Mouse (Mus musculus) monocyte, adult 59 days (primary cell): ENCODE data around the gene Ikzf3. TPM values are rescaled to one million over a fixed set of nuclear protein-coding genes. Genes with fewer than 3 reads are reported as not detected.

ENCODE experiments used
- total RNA-seq, 2 experiments: library from RNA; stranded (reverse); gene quantifications; one replicate each; pipeline ENCODE4 v1.2.4; 2023

Gene Ikzf3
- 10 to 100 TPM; 19.1 to 27.8 TPM for total RNA-seq

GRCm38 (mm10) chr11:98545711-98546231, at the start of gene Ikzf3:
TSS of gene Ikzf3 (minus strand) at chr11:98546031.

GRCm38 (mm10) chr11:98586892-98587563, 41.2 kb upstream of the Ikzf3 start, which contains the start of gene Ormdl3:
TSS of gene Ormdl3 (minus strand) at chr11:98587368.

GRCm38 (mm10) chr11:98550975-98551828, 5.4 kb upstream of the Ikzf3 start, which contains the start of gene Zpbp2:
TSS of gene Zpbp2 (plus strand) at chr11:98551097.

GRCm38 (mm10) chr11:98446213-98446561, 99.6 kb downstream of the Ikzf3 start, which contains the start of gene Grb7:
TSS of gene Grb7 (plus strand) at chr11:98446394.

GRCm38 (mm10) chr11:98438331-98439158, 107.3 kb downstream of the Ikzf3 start, which contains the start of gene Mien1:
TSS of gene Mien1 (minus strand) at chr11:98438991.

Other genes starting within 250 kb of the Ikzf3 start
- gene Neurod2, start 216.4 kb downstream of the Ikzf3 start, total RNA-seq, result not detected
- gene Ppp1r1b, start 197.6 kb downstream of the Ikzf3 start, total RNA-seq, result not detected
- gene Stard3, start 187.7 kb downstream of the Ikzf3 start, total RNA-seq, result 10 to 100 TPM; 69.1 to 91.2 TPM
- gene Tcap, start 162.2 kb downstream of the Ikzf3 start, total RNA-seq, result not detected
- not detected for gene Pnmt, start 159.6 kb downstream of the Ikzf3 start, total RNA-seq
- gene Pgap3, start 145.5 kb downstream of the Ikzf3 start, total RNA-seq, result 1 to 10 TPM; 4.0 to 4.1 TPM
- 1 to 10 TPM; 3.2 to 4.6 TPM for gene Erbb2, start 133.6 kb downstream of the Ikzf3 start, total RNA-seq
- 10 to 100 TPM; 55.1 to 60.0 TPM for gene Mien1, start 107.0 kb downstream of the Ikzf3 start, total RNA-seq
- gene Grb7, start 99.6 kb downstream of the Ikzf3 start, total RNA-seq, result not detected
- 1 to 10 TPM in 1 of 2 experiments, not detected in 1; 3.4 TPM for gene Zpbp2, start 5.1 kb upstream of the Ikzf3 start, total RNA-seq
- 10 to 100 TPM; 10.9 to 11.8 TPM for gene Ormdl3, start 41.3 kb upstream of the Ikzf3 start, total RNA-seq
- not detected for gene Lrrc3c, start 52.3 kb upstream of the Ikzf3 start, total RNA-seq
- 10 to 100 TPM; 15.7 to 17.2 TPM for gene Gm12355, start 79.6 kb upstream of the Ikzf3 start, total RNA-seq
- gene Gsdma3, start 80.3 kb upstream of the Ikzf3 start, total RNA-seq, result not detected
- gene Gsdma2, start 100.7 kb upstream of the Ikzf3 start, total RNA-seq, result not detected
- gene Gsdma, start 118.3 kb upstream of the Ikzf3 start, total RNA-seq, result under 1 TPM in 1 of 2 experiments, not detected in 1; 0.24 TPM
- gene Psmd3, start 136.5 kb upstream of the Ikzf3 start, total RNA-seq, result 10 to 100 TPM; 55.3 to 60.4 TPM
- gene Csf3, start 155.2 kb upstream of the Ikzf3 start, total RNA-seq, result not detected
- 10 to 100 TPM; 42.8 to 50.5 TPM for gene Med24, start 183.4 kb upstream of the Ikzf3 start, total RNA-seq
- gene Thra, start 194.6 kb upstream of the Ikzf3 start, total RNA-seq, result 10 to 100 TPM; 17.9 to 20.1 TPM
- 10 to 100 TPM; 21.6 to 27.8 TPM for gene Nr1d1, start 229.3 kb upstream of the Ikzf3 start, total RNA-seq
- gene Msl1, start 249.5 kb upstream of the Ikzf3 start, total RNA-seq, result 100 to 1,000 TPM; 121 to 126 TPM